Mouse (Mus musculus) forebrain, embryonic 12.5 days (tissue): ENCODE data around the gene Ubr7. TPM values are rescaled to one million over a fixed set of nuclear protein-coding genes. Genes with fewer than 3 reads are reported as not detected.

ENCODE experiments used
- ATAC-seq: fragments of 200-750 bp; cut with Nextera tagmentation; 2 replicates; pipeline ENCODE4 v1.8.0; 2017; ENCODE audit warnings: moderate TSS enrichment; ENCODE audit not compliant: low FRiP score
- H3K27ac ChIP-seq: fragments of 300-500 bp; sonication (generic); 2 replicates; pipeline ENCODE4 v1.5.1; 2016; ENCODE audit warnings: mild to moderate bottlenecking
- H3K27me3 ChIP-seq: fragments of 300-500 bp; sonication (generic); 2 replicates; pipeline ENCODE4 v1.6.1; 2016; ENCODE audit warnings: mild to moderate bottlenecking
- H3K36me3 ChIP-seq: fragments of 300-500 bp; sonication (generic); replicated peaks from 2 replicates; pipeline ENCODE4 v1.6.1; 2016; ENCODE audit warnings: mild to moderate bottlenecking
- H3K4me1 ChIP-seq: fragments of 300-500 bp; sonication (generic); 2 replicates; pipeline ENCODE4 v1.6.1; 2016
- H3K4me2 ChIP-seq: fragments of 300-500 bp; sonication (generic); 2 replicates; pipeline ENCODE4 v1.6.1; 2016; ENCODE audit warnings: mild to moderate bottlenecking, moderate library complexity
- H3K4me3 ChIP-seq: fragments of 300-500 bp; sonication (generic); replicated peaks from 2 replicates; pipeline ENCODE4 v1.5.1; 2016; ENCODE audit warnings: mild to moderate bottlenecking
- H3K9ac ChIP-seq: fragments of 300-500 bp; sonication (generic); 2 replicates; pipeline ENCODE4 v1.6.1; 2016; ENCODE audit warnings: mild to moderate bottlenecking
- H3K9me3 ChIP-seq: fragments of 300-500 bp; sonication (generic); 2 replicates; pipeline ENCODE4 v1.6.1; 2016
- WGBS: fragments of 180-500 bp; shearing (Covaris S2); methylation state at CpG from one replicate; pipeline ENCODE4 v1.1.7; 2016; 5-methylcytosine and 5-hydroxymethylcytosine counted together
- polyA plus RNA-seq: library from polyadenylated mRNA; unstranded; fragments of >200 nt; fragmentation: Nextera tagmentation; extraction: Ambion mirVana; gene quantifications from 2 replicates; pipeline ENCODE4 v1.2.1, GENCODE M21; 2016

Ubr7 gene
- polyA plus RNA-seq, 1 experiment from 2014 or later: 59.2 TPM

DNA sequence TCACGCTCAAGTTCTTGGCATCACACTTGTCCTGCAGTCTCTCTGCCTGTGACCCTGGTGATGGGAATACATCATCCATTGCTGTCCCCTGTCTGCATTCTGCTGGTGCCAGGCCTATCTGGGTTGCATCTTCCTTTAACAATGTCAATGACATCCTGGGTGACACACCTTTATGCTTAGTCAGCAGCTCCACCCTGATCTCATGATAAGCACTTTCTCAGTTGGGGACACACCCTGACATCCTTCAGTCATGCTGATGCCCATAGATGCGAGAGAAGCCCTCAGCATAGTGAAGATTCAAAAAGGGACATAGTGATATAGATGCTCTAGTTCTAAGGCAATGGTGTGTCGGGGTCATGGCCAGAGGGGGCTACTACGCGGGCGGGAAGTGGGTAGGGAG is 32.6 kb upstream of the Ubr7 start:
- H3K36me3 ChIP-seq: no peaks in the 10 kb centered on the region
- H3K9ac ChIP-seq: no peak overlapping the region
- no peak for ATAC-seq
- H3K27ac ChIP-seq: no peak overlapping the region
- H3K4me3 ChIP-seq: no peak overlapping the region
- H3K9me3 ChIP-seq: no peaks in the 10 kb centered on the region
- H3K4me2 ChIP-seq: no peak overlapping the region
- WGBS: 92% methylated on average over 6 of the region's 6 CpGs
- H3K4me1 ChIP-seq: peaks cover 5% of the 10 kb centered on the region
- no peaks in the 10 kb centered on the region for H3K27me3 ChIP-seq

DNA sequence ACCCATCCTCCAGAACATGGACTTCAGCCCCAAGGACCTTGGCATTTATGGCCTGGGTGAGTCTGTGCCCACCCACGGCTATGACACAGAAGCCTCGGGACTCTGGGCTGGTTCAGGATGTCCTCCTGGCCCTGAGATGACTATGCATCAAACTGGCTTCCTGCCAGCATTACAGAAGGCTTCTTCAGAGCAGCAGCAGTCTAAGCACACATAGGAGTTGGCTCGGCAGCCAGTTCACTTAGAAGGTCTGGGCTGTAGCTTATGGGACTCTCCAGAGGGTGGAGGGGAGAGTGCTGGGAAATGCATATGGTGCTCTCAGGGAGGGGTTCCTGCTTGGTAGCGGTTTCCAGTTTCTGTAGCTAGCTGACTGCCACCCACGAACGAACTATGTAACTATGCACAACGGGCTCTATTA is 32.0 kb upstream of the Ubr7 start:
- ATAC-seq: no peak
- H3K27me3 ChIP-seq: no peaks in the 10 kb centered on the region
- H3K27ac ChIP-seq: no peak overlapping the region
- peaks cover 11% of the 10 kb centered on the region for H3K4me1 ChIP-seq
- no peak overlapping the region for H3K4me3 ChIP-seq
- H3K4me2 ChIP-seq: no peak overlapping the region
- no peaks in the 10 kb centered on the region for H3K9me3 ChIP-seq
- H3K36me3 ChIP-seq: no peaks in the 10 kb centered on the region
- no peak overlapping the region for H3K9ac ChIP-seq
- WGBS: 75% methylated on average over 7 of the region's 7 CpGs

DNA sequence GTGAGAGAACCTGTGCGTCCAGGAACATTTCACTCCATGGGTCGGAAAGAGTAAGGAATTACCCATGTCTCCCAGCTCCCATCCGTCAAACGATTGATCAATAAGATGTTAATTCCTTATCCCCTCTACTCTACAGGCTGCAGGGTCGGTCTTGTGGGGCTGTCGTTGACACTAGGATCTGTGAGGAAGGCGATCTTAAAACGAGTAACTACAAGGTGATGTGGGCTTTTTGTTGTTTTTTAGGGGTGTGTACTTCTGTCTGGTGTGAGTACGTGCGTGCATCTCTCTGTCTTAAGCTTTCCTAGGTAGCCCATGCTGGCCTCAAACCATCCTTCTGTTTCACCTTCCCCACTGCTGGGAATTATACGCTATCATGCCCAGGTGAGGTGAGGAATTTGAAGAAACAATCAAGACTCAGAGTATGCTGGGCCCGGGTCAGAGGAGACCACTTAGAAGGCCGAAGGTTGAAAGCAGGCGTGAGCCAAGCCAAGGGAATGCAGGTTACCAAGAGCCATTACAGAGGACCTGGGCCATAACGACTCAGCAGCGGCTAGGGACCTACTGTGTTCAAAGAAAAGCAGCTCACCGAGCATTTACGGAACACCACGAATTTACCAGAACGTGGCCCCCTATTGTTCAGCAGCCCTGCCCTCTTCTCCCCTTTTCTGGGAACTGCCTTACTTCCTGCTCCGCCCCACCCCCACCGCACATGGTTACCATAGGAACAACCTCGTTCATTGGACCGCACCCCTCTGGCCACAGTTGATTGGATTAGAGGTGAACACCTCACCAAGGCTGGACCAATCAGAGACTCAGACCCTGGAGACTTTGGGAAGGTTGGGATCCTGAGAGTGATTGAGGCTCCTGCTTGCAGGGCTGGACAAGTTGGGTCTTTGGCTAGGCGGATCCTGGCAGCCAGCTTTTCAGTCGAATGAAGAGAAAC is 27.6 kb upstream of the Ubr7 start:
- 32% methylated on average over 26 of the region's 26 CpGs for WGBS
- Histone ChIP-seq H3K36me3 (no peaks in the 10 kb centered on the region), H3K27ac (peak overlapping the region; percentile 97), H3K9ac (peak overlapping the region; percentile 12; the same call in 1 of the 2 replicates), H3K4me3 (peak overlapping the region; percentile 24), H3K4me2 (peak overlapping the region; percentile 51), H3K9me3 (no peaks in the 10 kb centered on the region), H3K4me1 (peaks cover 23% of the 10 kb centered on the region), H3K27me3 (no peaks in the 10 kb centered on the region)
- peak; percentile 99 for ATAC-seq

DNA sequence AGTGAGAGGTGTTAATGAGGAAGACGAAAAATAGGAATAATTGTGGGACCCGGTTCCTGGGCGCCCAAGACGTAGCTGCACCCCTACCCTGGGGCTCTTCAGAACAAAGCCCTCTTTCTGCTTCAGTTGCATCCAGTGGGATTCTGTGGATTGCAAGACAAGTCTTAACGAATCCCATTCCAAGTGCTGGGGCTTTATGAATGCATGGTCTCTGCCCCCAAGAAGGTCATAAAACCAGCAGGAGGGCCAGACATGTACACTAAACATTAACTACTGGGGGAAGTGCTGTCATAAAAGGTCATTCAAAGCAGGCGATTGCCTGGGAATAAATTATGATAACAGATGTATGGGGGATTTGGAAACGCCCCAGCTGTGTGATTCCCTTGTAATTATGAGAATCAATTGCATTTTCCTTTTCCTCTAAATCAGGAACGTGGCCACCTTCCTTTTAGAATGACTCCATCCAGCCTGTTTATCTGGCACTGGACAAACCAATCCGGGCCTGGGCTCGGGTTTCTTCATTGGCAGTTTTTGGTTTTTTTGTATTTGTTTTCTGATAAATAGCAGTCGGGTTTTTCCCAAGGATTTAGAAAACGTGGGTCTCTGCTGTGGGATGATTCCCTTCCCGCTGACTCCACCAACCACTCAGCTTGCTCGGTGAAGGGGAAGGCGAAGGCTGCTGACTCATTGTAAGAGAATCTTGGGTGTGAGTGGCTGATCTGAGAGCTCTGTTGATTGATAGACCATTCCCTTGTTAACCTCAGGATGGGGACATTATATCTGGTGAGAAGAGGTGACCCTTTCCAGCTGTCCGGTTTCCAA is 26.8 kb upstream of the Ubr7 start:
- H3K27ac ChIP-seq: peak overlapping the region; percentile 97
- 0 out of 2 replicates have a peak overlapping the region, but pooled peaks have one; percentile 2 for H3K9ac ChIP-seq
- H3K4me1 ChIP-seq: peaks cover 23% of the 10 kb centered on the region
- H3K4me3 ChIP-seq: peak overlapping the region; percentile 15; the same call in 1 of the 2 replicates
- H3K27me3 ChIP-seq: no peaks in the 10 kb centered on the region
- H3K36me3 ChIP-seq: no peaks in the 10 kb centered on the region
- no peaks in the 10 kb centered on the region for H3K9me3 ChIP-seq
- ATAC-seq: peak; percentile 71
- peak overlapping the region; percentile 51 for H3K4me2 ChIP-seq
- 19% methylated on average over 16 of the region's 16 CpGs for WGBS

DNA sequence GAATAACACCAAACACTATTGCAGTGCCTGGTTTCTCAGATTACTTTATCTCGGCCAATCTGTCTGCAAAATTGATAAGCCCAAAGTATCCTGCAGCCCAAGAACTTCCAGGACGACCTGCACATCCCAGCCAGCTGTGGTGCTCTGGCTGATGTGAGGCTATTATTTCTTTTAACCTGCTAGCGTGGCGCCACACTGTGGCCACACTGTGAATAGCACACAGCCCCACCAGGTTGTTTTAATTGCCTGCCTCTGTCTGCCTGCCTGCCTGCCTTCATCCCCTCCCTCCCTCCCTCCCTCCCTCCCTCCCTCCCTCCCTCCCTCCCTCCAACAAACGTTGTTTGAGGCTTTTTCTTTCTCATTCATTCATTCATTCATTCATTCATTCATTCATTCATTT is 24.4 kb upstream of the Ubr7 start:
- Histone ChIP-seq H3K9me3 (no peaks in the 10 kb centered on the region), H3K27me3 (no peaks in the 10 kb centered on the region), H3K36me3 (no peaks in the 10 kb centered on the region), H3K4me2 (no peak overlapping the region), H3K9ac (no peak overlapping the region), H3K4me1 (peaks cover 23% of the 10 kb centered on the region), H3K4me3 (no peak overlapping the region), H3K27ac (no peak overlapping the region)
- ATAC-seq: no peak
- 18% methylated on average over 5 of the region's 5 CpGs for WGBS

DNA sequence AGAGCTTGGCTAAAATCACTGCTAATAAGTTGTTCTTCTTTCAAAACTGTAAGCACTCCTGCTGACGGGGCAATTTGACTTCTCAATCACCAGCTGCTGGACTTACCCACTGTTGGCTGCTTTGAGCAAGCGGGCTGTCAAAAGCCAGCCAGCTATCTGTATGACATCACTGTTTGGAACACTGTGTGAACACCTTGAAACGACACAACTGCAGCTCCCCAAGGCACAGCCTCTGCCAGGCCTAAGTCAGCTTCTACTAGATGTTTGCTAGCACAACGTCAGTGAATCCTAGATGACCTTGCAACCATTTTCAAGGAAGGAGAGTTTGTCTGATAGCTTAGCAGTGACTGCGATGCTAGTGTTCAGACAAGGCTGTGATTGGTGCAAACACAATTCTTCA is 18.7 kb upstream of the Ubr7 start:
- 74% methylated on average over 5 of the region's 5 CpGs for WGBS
- H3K9me3 ChIP-seq: no peaks in the 10 kb centered on the region
- no peak overlapping the region for H3K4me2 ChIP-seq
- no peaks in the 10 kb centered on the region for H3K27me3 ChIP-seq
- H3K36me3 ChIP-seq: peaks cover 7% of the 10 kb centered on the region; the same call in 1 of the 2 replicates
- no peak overlapping the region for H3K27ac ChIP-seq
- H3K9ac ChIP-seq: no peak overlapping the region
- no peak overlapping the region for H3K4me3 ChIP-seq
- peaks cover 12% of the 10 kb centered on the region for H3K4me1 ChIP-seq
- ATAC-seq: no peak

DNA sequence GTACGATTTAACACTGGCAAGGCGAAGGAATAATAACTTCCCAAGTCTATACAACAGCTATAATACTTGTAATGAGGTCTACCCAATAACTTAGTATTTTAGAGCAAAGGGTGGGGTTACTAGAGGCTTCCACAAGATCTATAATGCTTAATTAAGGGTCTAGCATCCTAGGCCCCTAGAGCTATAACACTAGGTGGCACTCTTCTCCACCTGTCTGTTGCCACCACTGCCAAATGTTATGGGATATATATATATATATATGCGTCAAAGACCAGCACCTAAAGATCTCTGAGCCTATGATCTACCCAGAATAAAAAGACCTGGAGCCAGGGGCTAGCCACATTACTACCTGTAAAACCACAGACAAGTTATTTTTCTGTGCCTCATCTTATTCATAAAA is 17.5 kb upstream of the Ubr7 start:
- 64% methylated on average over 3 of the region's 3 CpGs for WGBS
- H3K9me3 ChIP-seq: no peaks in the 10 kb centered on the region
- no peak overlapping the region for H3K4me2 ChIP-seq

DNA sequence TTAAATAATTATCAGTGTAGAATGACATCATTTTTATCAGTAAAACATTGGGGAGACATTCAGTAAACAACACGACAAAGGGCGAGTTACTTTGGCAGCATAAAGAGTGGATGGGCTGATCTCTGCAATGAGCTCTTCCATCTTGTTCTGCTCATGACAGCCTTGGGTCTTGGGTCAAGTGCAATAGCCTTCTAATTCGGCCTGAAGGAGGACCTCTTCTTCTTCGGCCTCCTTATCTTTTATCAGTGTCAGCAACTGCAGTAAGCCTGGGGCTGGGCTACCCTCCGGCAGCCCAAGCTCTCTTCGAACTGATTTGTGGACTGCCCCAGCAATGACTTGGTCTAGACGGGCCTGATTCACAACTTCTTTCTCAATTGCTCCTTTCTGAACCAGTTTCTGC is 15.7 kb upstream of the Ubr7 start:
- H3K4me1 ChIP-seq: peaks cover 21% of the 10 kb centered on the region
- peaks cover 7% of the 10 kb centered on the region; the same call in 1 of the 2 replicates for H3K36me3 ChIP-seq
- no peak overlapping the region for H3K4me3 ChIP-seq
- H3K27ac ChIP-seq: no peak overlapping the region
- no peak overlapping the region for H3K9ac ChIP-seq
- WGBS: 89% methylated on average over 7 of the region's 7 CpGs
- no peaks in the 10 kb centered on the region for H3K9me3 ChIP-seq
- no peak overlapping the region; the same call in 1 of the 2 replicates for H3K4me2 ChIP-seq
- no peaks in the 10 kb centered on the region for H3K27me3 ChIP-seq
- ATAC-seq: no peak

More for the DNA sequence above, 17.5 kb upstream of the Ubr7 start:
- Histone ChIP-seq H3K27me3 (no peaks in the 10 kb centered on the region), H3K36me3 (peaks cover 7% of the 10 kb centered on the region; the same call in 1 of the 2 replicates), H3K4me3 (no peak overlapping the region), H3K9ac (no peak overlapping the region), H3K27ac (no peak overlapping the region), H3K4me1 (peaks cover 21% of the 10 kb centered on the region)
- ATAC-seq: no peak

DNA sequence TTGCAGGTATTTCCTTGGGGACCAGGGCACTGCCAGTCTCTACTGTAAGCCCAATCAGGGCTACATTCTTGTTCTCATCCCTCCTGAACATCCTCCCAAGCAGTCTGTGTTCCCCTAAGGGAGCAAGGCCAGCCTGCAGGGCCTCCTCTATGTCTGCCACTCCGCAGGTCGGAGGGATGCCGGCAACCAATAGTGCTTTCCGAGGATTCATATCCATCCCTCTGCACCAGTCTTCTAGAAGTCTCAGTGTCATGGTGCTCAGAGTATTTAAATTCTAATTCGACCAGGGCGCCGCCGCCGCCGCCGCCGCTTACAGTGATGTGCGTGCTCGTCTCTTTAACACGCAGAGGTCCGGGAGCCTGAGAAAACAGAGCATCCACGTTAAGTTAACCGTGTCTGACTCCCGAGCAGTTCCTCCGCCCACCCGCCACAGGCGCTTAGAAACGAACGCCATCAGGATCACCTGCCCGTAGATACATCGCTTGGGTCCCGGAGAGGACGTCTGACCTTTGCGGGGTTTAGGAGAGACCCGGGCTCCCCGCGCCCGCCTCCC is 14.7 kb upstream of the Ubr7 start:
- Histone ChIP-seq H3K4me3 (peak overlapping the region; percentile 82), H3K4me2 (peak overlapping the region; percentile 82), H3K9ac (peak overlapping the region; percentile 92), H3K9me3 (no peaks in the 10 kb centered on the region), H3K4me1 (peaks cover 21% of the 10 kb centered on the region), H3K27me3 (no peaks in the 10 kb centered on the region), H3K27ac (peak overlapping the region; percentile 93), H3K36me3 (peaks cover 11% of the 10 kb centered on the region; the same call in 1 of the 2 replicates)
- peak; percentile 44 for ATAC-seq
- WGBS: under 1% methylated on average over 33 of the region's 33 CpGs

DNA sequence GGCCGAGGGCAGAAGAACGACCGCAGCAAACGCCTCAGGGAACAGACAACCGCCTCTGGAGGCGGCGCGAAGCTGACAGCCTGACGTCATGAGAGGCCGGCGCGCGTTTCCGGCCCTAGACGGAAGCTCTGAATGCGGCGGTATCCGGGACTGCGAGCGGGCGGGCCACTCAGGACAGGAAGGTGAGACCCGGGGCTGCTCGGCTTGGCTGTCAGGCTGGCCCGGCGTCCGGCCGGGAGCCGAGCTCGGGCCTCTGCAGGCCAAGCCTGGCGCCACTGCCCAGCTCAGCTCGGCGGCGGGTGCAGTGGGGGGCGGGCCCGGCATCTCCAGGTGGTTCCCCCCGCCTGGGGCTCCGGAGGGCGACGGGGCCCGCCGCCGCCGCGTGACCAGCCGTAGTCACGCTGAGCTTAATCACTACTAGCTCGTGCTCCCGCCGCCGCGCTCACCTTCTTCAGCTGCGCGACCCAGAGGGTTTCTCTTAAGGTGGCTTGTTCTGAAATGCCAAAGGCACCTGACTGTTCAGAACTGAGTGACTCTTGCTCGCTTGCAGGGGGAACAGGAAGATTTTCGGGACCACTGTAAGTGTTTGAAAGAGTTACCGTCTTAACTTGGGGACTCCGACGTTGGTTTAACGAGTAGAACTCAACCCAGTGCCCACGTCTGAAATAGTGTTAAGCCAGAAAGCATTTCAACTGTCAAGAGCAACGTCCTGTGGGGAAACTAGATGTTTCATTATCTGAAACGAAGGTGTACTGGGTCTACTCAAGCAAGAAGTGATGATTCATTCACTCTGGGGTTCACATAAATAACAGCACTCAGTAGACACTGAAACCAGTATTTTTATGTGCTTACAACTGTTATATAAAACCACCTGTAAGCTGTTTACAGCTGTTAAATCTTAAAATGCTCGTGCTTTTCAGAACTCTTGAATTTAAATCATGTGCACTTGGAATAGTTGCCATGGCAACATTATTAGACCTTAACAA is 13.9 kb upstream of the Ubr7 start, which contains the start of the genes Moap1 and Tmem251:
Gene Moap1 (minus strand): TSS at position 73 of the 986 bp plus-strand sequence.
Gene Tmem251 (plus strand): TSS at position 174 of the 986 bp plus-strand sequence.
- H3K27me3 ChIP-seq: no peaks in the 10 kb centered on the region
- under 1% methylated on average over 63 of the region's 63 CpGs for WGBS
- peak within 1 kb of the TSS; percentile 82 for H3K4me3 ChIP-seq
- peak within 1 kb of the TSS; percentile 93 for H3K27ac ChIP-seq
- H3K36me3 ChIP-seq: peaks cover 18% of the 10 kb centered on the region; the same call in 1 of the 2 replicates
- peaks cover 21% of the 10 kb centered on the region for H3K4me1 ChIP-seq
- peak within 1 kb of the TSS; percentile 82 for H3K4me2 ChIP-seq
- peak; percentile 97 for ATAC-seq
- no peaks in the 10 kb centered on the region for H3K9me3 ChIP-seq
- peak within 1 kb of the TSS; percentile 92 for H3K9ac ChIP-seq

DNA sequence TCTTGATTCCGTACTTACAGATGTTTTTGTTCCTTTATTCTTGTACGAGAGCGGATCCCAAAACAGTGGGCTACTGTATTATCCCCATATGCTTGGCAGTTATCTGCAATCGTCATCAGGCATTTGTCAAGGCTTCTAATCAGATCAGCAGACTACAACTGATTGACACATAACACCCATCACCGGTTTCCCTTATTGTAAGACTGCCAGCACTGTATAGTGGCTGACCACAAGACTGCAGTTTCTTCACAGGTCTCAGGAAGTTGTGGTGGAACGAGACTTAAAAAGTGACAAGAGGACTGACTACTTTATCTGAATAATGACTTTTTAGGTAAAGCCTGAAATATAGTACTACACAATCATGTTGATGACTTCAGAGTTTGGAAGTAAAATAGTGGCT is 12.9 kb upstream of the Ubr7 start:
- Histone ChIP-seq H3K27ac (no peak overlapping the region), H3K36me3 (peaks cover 21% of the 10 kb centered on the region; the same call in 1 of the 2 replicates), H3K27me3 (no peaks in the 10 kb centered on the region), H3K4me2 (peak overlapping the region; percentile 82), H3K9me3 (no peaks in the 10 kb centered on the region), H3K9ac (peak overlapping the region; percentile 92; the same call in 1 of the 2 replicates), H3K4me3 (peak overlapping the region; percentile 82), H3K4me1 (peaks cover 21% of the 10 kb centered on the region)
- WGBS: 69% methylated on average over 6 of the region's 6 CpGs
- no peak for ATAC-seq
